Mouse (Mus musculus) MEL (cell line): Measurements from ENCODE around the gene Trmu. TPM values are rescaled to one million over a fixed set of nuclear protein-coding genes. Genes with fewer than 3 reads are reported as not detected.

Experiments
- DNase-seq: peaks from one replicate; pipeline ENCODE4 v3.0.0; 2011; ENCODE audit warnings: low read depth, low spot score
- H3K27ac ChIP-seq: 2 replicates; pipeline ENCODE4 v1.5.1; 2012; ENCODE audit warnings: low read depth, mild to moderate bottlenecking, control low read depth, low read length, moderate library complexity; ENCODE audit not compliant: control insufficient read depth
- H3K27me3 ChIP-seq, 2 experiments: fragments of 150-350 bp in 1 of 2; sonication (generic) in 1 of 2; 2 replicates each; pipeline ENCODE4 v1.6.1; 2012; ENCODE audit warnings: low read length in 2 of 2, mild to moderate bottlenecking in 2 of 2, improper control_type of control experiment in 1 of 2, moderate library complexity in 1 of 2; ENCODE audit not compliant: insufficient read depth in 2 of 2, control insufficient read depth in 1 of 2
- H3K36me3 ChIP-seq, 2 experiments: 2 replicates each; pipeline ENCODE4 v1.6.1; 2012 to 2014; ENCODE audit warnings: low read length in 2 of 2, improper control_type of control experiment in 1 of 2, inconsistent platforms in 1 of 2, mild to moderate bottlenecking in 1 of 2; ENCODE audit not compliant: insufficient read depth in 2 of 2, control insufficient read depth in 1 of 2
- H3K4me1 ChIP-seq, 2 experiments: fragments of 150-350 bp in 1 of 2; sonication (generic) in 1 of 2; 2 replicates each; pipeline ENCODE4 v1.6.1; 2012; ENCODE audit warnings: low read length in 2 of 2, improper control_type of control experiment in 1 of 2, mild to moderate bottlenecking in 1 of 2; ENCODE audit not compliant: insufficient read depth in 2 of 2, control insufficient read depth in 1 of 2
- H3K4me3 ChIP-seq, 2 experiments: fragments of 150-350 bp in 1 of 2; sonication (generic) in 1 of 2; 2 replicates each; pipeline ENCODE4 v1.5.1; 2012; ENCODE audit warnings: low read depth in 2 of 2, low read length in 2 of 2, mild to moderate bottlenecking in 2 of 2, moderate library complexity in 2 of 2, control low read depth in 1 of 2, improper control_type of control experiment in 1 of 2; ENCODE audit not compliant: control insufficient read depth in 1 of 2, insufficient read depth in 1 of 2
- H3K79me2 ChIP-seq: 2 replicates; pipeline ENCODE4 v1.6.1; 2012; ENCODE audit warnings: mild to moderate bottlenecking, low read length, moderate library complexity; ENCODE audit not compliant: control insufficient read depth, poor library complexity, insufficient read depth
- H3K9ac ChIP-seq: 2 replicates; pipeline ENCODE4 v1.6.1; 2012; ENCODE audit warnings: low read depth, mild to moderate bottlenecking, control low read depth, low read length, moderate library complexity; ENCODE audit not compliant: control insufficient read depth, poor library complexity, severe bottlenecking
- H3K9me3 ChIP-seq: fragments of 150-350 bp; sonication (generic); replicated peaks from 2 replicates; pipeline ENCODE4 v1.6.1; 2012; ENCODE audit warnings: mild to moderate bottlenecking, low read length, improper control_type of control experiment, moderate library complexity; ENCODE audit not compliant: insufficient read depth
- CHD1 ChIP-seq: IDR thresholded peaks from 2 replicates; pipeline ENCODE4 v1.6.1; 2012; ENCODE audit warnings: low read depth, mild to moderate bottlenecking, inconsistent platforms, low read length, improper control_type of control experiment
- CTCF ChIP-seq, 3 experiments: IDR thresholded peaks in 2 of 3; conservative IDR thresholded peaks in 1 of 3; 2 replicates each; pipeline ENCODE4 v1.5.1; 2011 to 2012; ENCODE audit warnings: low read length in 3 of 3, low read depth in 2 of 3, mild to moderate bottlenecking in 2 of 3, improper control_type of control experiment in 1 of 3, inconsistent platforms in 1 of 3, mixed read lengths in 1 of 3, moderate library complexity in 1 of 3; ENCODE audit not compliant: control insufficient read depth in 1 of 3, insufficient read depth in 1 of 3, poor library complexity in 1 of 3, severe bottlenecking in 1 of 3
- E2F4 ChIP-seq: IDR thresholded peaks from 2 replicates; pipeline ENCODE4 v1.6.1; 2011; ENCODE audit warnings: low read depth, low read length, improper control_type of control experiment, borderline replicate concordance
- ELF1 ChIP-seq: IDR thresholded peaks from 2 replicates; pipeline ENCODE4 v1.6.1; 2014; ENCODE audit warnings: low read depth, mild to moderate bottlenecking, inconsistent platforms, low read length, improper control_type of control experiment, moderate library complexity
- GATA1 ChIP-seq: IDR thresholded peaks from 2 replicates; pipeline ENCODE4 v1.6.1; 2011; ENCODE audit warnings: low read depth, low read length, improper control_type of control experiment
- HCFC1 ChIP-seq: IDR thresholded peaks from 2 replicates; pipeline ENCODE4 v1.6.1; 2012; ENCODE audit warnings: low read depth, mild to moderate bottlenecking, inconsistent platforms, low read length, improper control_type of control experiment, moderate library complexity
- MAX ChIP-seq: IDR thresholded peaks from 2 replicates; pipeline ENCODE4 v1.6.1; 2011; ENCODE audit warnings: low read length, improper control_type of control experiment
- MEF2A ChIP-seq: IDR thresholded peaks from 2 replicates; pipeline ENCODE4 v1.6.1; 2014; ENCODE audit warnings: low read depth, mild to moderate bottlenecking, inconsistent platforms, low read length, improper control_type of control experiment; ENCODE audit not compliant: poor library complexity, insufficient replicate concordance, severe bottlenecking; ENCODE audit errors: extremely low read depth
- MXI1 ChIP-seq: IDR thresholded peaks from 2 replicates; pipeline ENCODE4 v1.6.1; 2011; ENCODE audit warnings: mild to moderate bottlenecking, low read depth, low read length, improper control_type of control experiment
- NELFE ChIP-seq: IDR thresholded peaks from 2 replicates; pipeline ENCODE4 v1.6.1; 2011; ENCODE audit warnings: low read depth, low read length, improper control_type of control experiment
- NRF1 ChIP-seq: IDR thresholded peaks from 2 replicates; pipeline ENCODE4 v1.6.1; 2014; ENCODE audit warnings: low read depth, mild to moderate bottlenecking, inconsistent platforms, low read length, improper control_type of control experiment, moderate library complexity; ENCODE audit not compliant: poor library complexity, insufficient read depth, severe bottlenecking
- POLR2AphosphoS2 ChIP-seq: IDR thresholded peaks from 2 replicates; pipeline ENCODE4 v1.6.1; 2011; ENCODE audit warnings: low read length, improper control_type of control experiment
- POLR2AphosphoS5 ChIP-seq: IDR thresholded peaks from 2 replicates; pipeline ENCODE4 v1.6.1; 2012; ENCODE audit warnings: low read depth, borderline replicate concordance, mild to moderate bottlenecking, inconsistent platforms, low read length, moderate library complexity, mixed read lengths
- RAD21 ChIP-seq: IDR thresholded peaks from 2 replicates; pipeline ENCODE4 v1.6.1; 2011; ENCODE audit warnings: mild to moderate bottlenecking, low read depth, low read length, improper control_type of control experiment
- SIN3A ChIP-seq: IDR thresholded peaks from 2 replicates; pipeline ENCODE4 v1.6.1; 2012; ENCODE audit warnings: low read length, improper control_type of control experiment, inconsistent platforms
- SMC3 ChIP-seq: IDR thresholded peaks from 2 replicates; pipeline ENCODE4 v1.6.1; 2011; ENCODE audit warnings: low read depth, low read length, improper control_type of control experiment
- TAL1 ChIP-seq: IDR thresholded peaks from 2 replicates; pipeline ENCODE4 v1.6.1; 2012; ENCODE audit warnings: mild to moderate bottlenecking, inconsistent platforms, low read length, moderate library complexity, mixed read lengths
- TBP ChIP-seq: IDR thresholded peaks from 2 replicates; pipeline ENCODE4 v1.8.0; 2011; ENCODE audit warnings: low read depth, low read length, improper control_type of control experiment
- UBTF ChIP-seq: IDR thresholded peaks from 2 replicates; pipeline ENCODE4 v1.6.1; 2012; ENCODE audit warnings: low read depth, mild to moderate bottlenecking, inconsistent platforms, low read length, improper control_type of control experiment, moderate library complexity, borderline replicate concordance; ENCODE audit not compliant: insufficient read depth
- USF1 ChIP-seq: IDR thresholded peaks from 2 replicates; pipeline ENCODE4 v1.6.1; 2014; ENCODE audit warnings: low read depth, mild to moderate bottlenecking, inconsistent platforms, low read length, improper control_type of control experiment, moderate library complexity
- ZC3H11A ChIP-seq: IDR thresholded peaks from 2 replicates; pipeline ENCODE4 v1.6.1; 2012; ENCODE audit warnings: low read depth, mild to moderate bottlenecking, inconsistent platforms, low read length, improper control_type of control experiment
- ZNF384 ChIP-seq: IDR thresholded peaks from 2 replicates; pipeline ENCODE4 v1.6.1; 2012; ENCODE audit warnings: low read depth, mild to moderate bottlenecking, inconsistent platforms, low read length, improper control_type of control experiment
- polyA plus RNA-seq, 2 experiments: library from polyadenylated mRNA; stranded (reverse) in 1 of 2; unstranded in 1 of 2; fragments of >175 nt in 1 of 2; fragments of >200 nt in 1 of 2; gene quantifications; 2 replicates each; pipeline versions ENCODE4 v1.2.1 to v1.2.4; 2012; ENCODE audit warnings: low replicate concordance in 2 of 2, low read depth in 1 of 2; ENCODE audit not compliant: insufficient read length in 2 of 2, insufficient read depth in 1 of 2, missing spikeins in 1 of 2
- total RNA-seq: library from RNA; depleted of rRNA; stranded (reverse); fragments of 300-350 nt; gene quantifications from 2 replicates; pipeline ENCODE4 v1.2.3, GENCODE M21; 2012

Gene Trmu
- total and polyA plus RNA-seq, 3 experiments: 21.9 to 22.2 TPM; not detected in 1

GRCm38 (mm10) chr15:85851656-85852392 is 27.3 kb upstream of the Trmu start:
- H3K27me3 ChIP-seq: no peaks in the 10 kb centered on the region
- H3K4me3 ChIP-seq: no peak overlapping the region

GRCm38 (mm10) chr15:85858980-85859489 is 20.1 kb upstream of the Trmu start:
- H3K9ac ChIP-seq: peak overlapping the region; percentile 79
- no peaks in the 10 kb centered on the region for H3K27me3 ChIP-seq
- no peak overlapping the region for H3K27ac ChIP-seq
- TF ChIP-seq USF1: no peak
- H3K4me3 ChIP-seq: peak overlapping the region; percentile 73 to 85
- H3K4me1 ChIP-seq: peaks cover 0 to 7% of the 10 kb centered on the region in 2 experiments; a peak in 1 of 4 replicates
- H3K79me2 ChIP-seq: peaks cover 18% of the 10 kb centered on the region
- peaks cover 3 to 8% of the 10 kb centered on the region in 2 experiments; a peak in 3 of 4 replicates for H3K36me3 ChIP-seq
- H3K9me3 ChIP-seq: no peaks in the 10 kb centered on the region
- DNase-seq: no peak

More at GRCm38 (mm10) chr15:85851656-85852392, 27.3 kb upstream of the Trmu start:
- Histone ChIP-seq H3K36me3 (no peaks in the 10 kb centered on the region), H3K9ac (no peak overlapping the region), H3K4me1 (no peaks in the 10 kb centered on the region), H3K27ac (no peak overlapping the region), H3K79me2 (no peaks in the 10 kb centered on the region), H3K9me3 (no peaks in the 10 kb centered on the region)
- no peak for TF ChIP-seq SIN3A
- peak; percentile 37 for TF ChIP-seq ZC3H11A
- peak in 2 of 3 experiments; percentile 41 to 57; a peak in 3 of 6 replicates for TF ChIP-seq CTCF (IDR thresholded peaks at IDR 0.05 in 2 of 3, conservative IDR thresholded peaks at IDR 0.05 in 1 of 3; ENCODE audit: control insufficient read depth in 1 of 3, insufficient read depth in 1 of 3, low read depth in 2 of 3, low read length in 3 of 3, poor library complexity in 1 of 3, severe bottlenecking in 1 of 3)
- TF ChIP-seq CHD1: no peak
- TF ChIP-seq RAD21: peak; percentile 57
- TF ChIP-seq SMC3: peak; percentile 38
- DNase-seq: peak; percentile 38

DNA sequence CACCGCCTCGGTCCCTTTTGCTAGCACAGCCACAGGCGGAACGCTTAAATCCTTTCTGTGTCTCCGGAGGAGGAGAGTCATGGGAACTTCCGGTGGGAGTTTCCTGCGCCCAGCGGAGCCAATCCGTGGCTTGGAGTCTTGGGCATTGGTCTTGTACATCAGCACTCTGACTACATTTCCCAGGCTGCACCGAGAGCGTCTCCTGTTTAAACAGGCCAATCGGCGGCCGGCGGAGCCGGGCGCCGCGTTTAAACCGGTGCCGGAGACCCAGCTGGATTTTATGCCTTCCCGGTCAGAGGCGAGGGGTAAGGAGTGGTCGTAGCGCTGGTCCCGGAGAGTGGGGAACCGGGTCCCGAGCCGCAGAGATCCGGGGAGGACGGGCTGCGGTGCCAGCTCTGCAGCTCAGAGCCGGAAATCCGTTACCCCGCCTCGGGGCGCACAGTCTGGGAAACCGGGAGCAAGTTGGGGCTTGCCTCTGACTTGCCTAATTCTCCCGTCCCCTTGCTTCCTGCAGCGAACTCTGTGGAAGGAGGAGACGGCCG is 19.6 kb upstream of the Trmu start, which contains the start of gene Gtse1:
Gene Gtse1, plus strand, starts transcription at position 256 of the 542 bp plus-strand sequence.
- Histone ChIP-seq H3K4me1 (peaks cover 0 to 7% of the 10 kb centered on the region in 2 experiments; a peak in 1 of 4 replicates), H3K4me3 (peak within 1 kb of the TSS; percentile 73 to 99), H3K36me3 (peaks cover 3 to 8% of the 10 kb centered on the region in 2 experiments; a peak in 3 of 4 replicates), H3K27ac (peak within 1 kb of the TSS; percentile 65), H3K79me2 (peaks cover 18% of the 10 kb centered on the region), H3K9me3 (no peaks in the 10 kb centered on the region), H3K27me3 (no peaks in the 10 kb centered on the region), H3K9ac (peak within 1 kb of the TSS; percentile 97)
- DNase-seq: peak; percentile 98
- TF ChIP-seq GATA1 (no peak), NRF1 (no peak), UBTF (no peak), ZNF384 (no peak), ELF1 (peak; percentile 71), HCFC1 (peak; percentile 99), MXI1 (peak; percentile 73; the same call in 1 of the 2 replicates), POLR2AphosphoS2 (peak; percentile 78), RAD21 (no peak), E2F4 (no peak), MEF2A (no peak), POLR2AphosphoS5 (no peak), TBP (peak; percentile 93), TAL1 (no peak), CTCF (IDR thresholded peaks at IDR 0.05 in 2 of 3, conservative IDR thresholded peaks at IDR 0.05 in 1 of 3; ENCODE audit: control insufficient read depth in 1 of 3, insufficient read depth in 1 of 3, low read depth in 2 of 3, low read length in 3 of 3, poor library complexity in 1 of 3, severe bottlenecking in 1 of 3) (0 out of 6 replicates have a peak, but pooled peaks of 1 of the 3 experiments have one; percentile 3), MAX (peak; percentile 47; the same call in 1 of the 2 replicates), NELFE (peak; percentile 87), SMC3 (no peak), CHD1 (no peak)
